Mouse (Mus musculus): ENCODE results near the gene Suclg1. TPM values are rescaled to one million over a fixed set of nuclear protein-coding genes. Genes with fewer than 3 reads are reported as not detected.

Gene Suclg1
- 149 and 165 TPM in 2 replicates for polyA plus RNA-seq (2015; fragmentation: Nextera tagmentation; extraction: Ambion mirVana)

GRCm38 (mm10) chr6:73248237-73249048 lies at the start of gene Suclg1:
Gene Suclg1, plus strand, starts transcription at chr6:73248382.

DNA sequence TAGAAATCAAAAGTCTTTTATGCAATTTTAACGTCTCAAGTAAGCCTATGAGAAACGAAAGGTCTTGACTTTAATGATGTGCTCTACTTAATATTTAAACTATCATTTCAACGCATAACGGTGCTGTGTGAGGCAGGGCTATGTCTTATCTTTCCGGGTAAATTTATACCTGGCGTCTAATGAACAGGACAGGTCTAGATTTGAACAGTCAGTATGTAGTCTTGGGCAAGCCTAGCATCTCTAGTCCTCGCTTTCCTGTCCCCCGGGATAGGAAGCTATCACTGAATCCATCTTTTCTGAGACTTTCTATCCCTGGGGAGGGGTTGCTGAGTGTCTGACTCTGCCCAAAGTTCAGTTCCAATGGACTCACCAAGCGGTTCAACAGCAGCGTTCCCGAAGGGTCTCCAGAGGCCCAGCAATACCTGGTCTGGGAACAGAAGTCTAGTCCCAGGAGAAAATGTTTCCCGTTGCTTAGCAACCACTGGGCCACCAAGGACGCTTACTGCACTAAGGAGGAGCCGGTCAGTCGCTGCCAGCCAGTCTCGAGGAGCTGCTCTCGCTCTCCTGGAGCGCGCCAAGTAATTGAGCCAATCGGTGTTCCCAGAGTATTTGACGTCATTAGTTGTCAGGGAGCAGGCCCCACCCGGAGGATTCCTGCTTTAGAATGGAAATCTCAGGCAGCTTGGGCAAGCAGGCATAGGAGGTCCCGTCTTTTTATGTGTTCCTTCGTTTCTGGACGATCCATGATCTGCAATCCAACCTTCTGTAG lies 26.8 kb upstream of the Suclg1 start, which contains the start of gene Dnah6:
TSS of gene Dnah6 (minus strand) at position 463 of the 769 bp plus-strand sequence.

Other genes with a start within 250 kb of the Suclg1 start
- 0.23 and 0.32 TPM in 2 replicates for gene Dnah6, start 26.7 kb upstream of the Suclg1 start, polyA plus RNA-seq (2015; fragmentation: Nextera tagmentation; extraction: Ambion mirVana)
- not detected in 2 replicates for gene 4931417E11Rik, start 221.3 kb downstream of the Suclg1 start, polyA plus RNA-seq (2015; fragmentation: Nextera tagmentation; extraction: Ambion mirVana)

Measured in neural tube, postnatal 0 days (tissue).